Mouse (Mus musculus): ENCODE results near the gene Gm10719. TPM values are rescaled to one million over a fixed set of nuclear protein-coding genes. Genes with fewer than 3 reads are reported as not detected.
"Not testable (repeated sequence)": the region's sequence is repeated elsewhere in the genome, so short reads cannot be mapped to it uniquely, and the experiment has no call there.

Gene Gm10719
- total RNA-seq, 4 experiments from 2014 or later: 0.47 to 0.52 TPM; not detected in 2

- DNase-seq (ENCODE audit: low spot score): peak; percentile 73
Measured at GRCm38 (mm10) chr9:3024912-3025467, 7.8 kb downstream of the Gm10719 start, which contains the start of gene Gm10717. Gene Gm10717, plus strand, starts transcription at chr9:3025417.

GRCm38 (mm10) chr9:3025653-3026052, 8.4 kb downstream of the Gm10719 start:
- DNase-seq (ENCODE audit: low spot score): peak; percentile 84

GRCm38 (mm10) chr9:3026136-3026535, 8.9 kb downstream of the Gm10719 start:
- not testable (repeated sequence) for DNase-seq (ENCODE audit: low spot score)

GRCm38 (mm10) chr9:3026741-3027140, 9.5 kb downstream of the Gm10719 start:
- DNase-seq (ENCODE audit: low spot score): not testable (repeated sequence)

- not testable (repeated sequence) for DNase-seq (ENCODE audit: low spot score)
Measured at GRCm38 (mm10) chr9:3027200-3027599, 10.0 kb downstream of the Gm10719 start.

- peak; percentile 61 for DNase-seq (ENCODE audit: low spot score)
Measured at GRCm38 (mm10) chr9:3029276-3030000, 12.2 kb downstream of the Gm10719 start.

- not testable (repeated sequence) for DNase-seq (ENCODE audit: low spot score)
Measured at GRCm38 (mm10) chr9:3030677-3031318, 13.6 kb downstream of the Gm10719 start.

GRCm38 (mm10) chr9:3034299-3034698, 17.1 kb downstream of the Gm10719 start, which contains the start of gene Gm17535:
Gene Gm17535, plus strand, starts transcription at chr9:3034599.
- not testable (repeated sequence) for DNase-seq (ENCODE audit: low spot score)

- not testable (repeated sequence) for DNase-seq (ENCODE audit: low spot score)
Measured at GRCm38 (mm10) chr9:3036577-3036976, 19.4 kb downstream of the Gm10719 start, which contains the start of gene Gm10715. Gene Gm10715, plus strand, starts transcription at chr9:3036877.

GRCm38 (mm10) chr9:3038161-3038560, 21.0 kb downstream of the Gm10719 start:
- not testable (repeated sequence) for DNase-seq (ENCODE audit: low spot score)

Small RNA genes lying within 50 kb of the gene (microRNA-seq; reads per million reads assigned to microRNA genes)
- not detected for gene Mir101c

Other genes starting within 250 kb of the Gm10719 start
- not detected for gene Gm10722, start 16.5 kb upstream of the Gm10719 start, total RNA-seq (2022)
- gene Gm11168, start 14.1 kb upstream of the Gm10719 start, total RNA-seq (2022): not detected
- under 1 TPM; 0.43 to 0.90 (median 0.58) TPM for gene Gm10721, start 4.3 kb upstream of the Gm10719 start, total RNA-seq (2022)
- gene Gm10720, start 1.8 kb upstream of the Gm10719 start, total RNA-seq (2022): not detected
- gene Gm10718, start 6.1 kb downstream of the Gm10719 start, total RNA-seq (2022): 1 to 10 TPM in 3 of 4 experiments, under 1 TPM in 1; 0.50 to 1.4 (median 1.1) TPM
- gene Gm10717, start 8.0 kb downstream of the Gm10719 start, total RNA-seq (2022): under 1 TPM in 1 of 4 experiments, not detected in 3; 0.57 TPM
- gene Gm17535, start 17.2 kb downstream of the Gm10719 start, total RNA-seq (2022): not detected
- not detected for gene Gm10715, start 19.5 kb downstream of the Gm10719 start, total RNA-seq (2022)